Mouse (Mus musculus) c-Kit-positive CD71-positive TER-119-positive erythroid progenitor cells, embryonic 14.5 days (primary cell): ENCODE data around the gene Nhlrc3.

Experiments used
- DNase-seq: peaks from one replicate; pipeline ENCODE4 v3.0.0-alpha.2; 2013; ENCODE audit warnings: low spot score

Nhlrc3 gene

GRCm38 (mm10) chr3:53463046-53463764, at the start of gene Nhlrc3, which contains the start of gene Proser1:
TSS of gene Nhlrc3 (minus strand) at chr3:53463332.
TSS of gene Proser1 (plus strand) at chr3:53463666.
- peak; percentile 85 for DNase-seq

- no peak for DNase-seq
Observed at GRCm38 (mm10) chr3:53502428-53502827, 39.3 kb upstream of the Nhlrc3 start.

- no peak for DNase-seq
Observed at GRCm38 (mm10) chr3:53498351-53498905, 35.3 kb upstream of the Nhlrc3 start.

- DNase-seq: no peak
Observed at GRCm38 (mm10) chr3:53488353-53488752, 25.2 kb upstream of the Nhlrc3 start, which contains the start of gene Stoml3. TSS of gene Stoml3 (plus strand) at chr3:53488653.

- DNase-seq: no peak
Observed at GRCm38 (mm10) chr3:53486996-53487576, 24.0 kb upstream of the Nhlrc3 start.

- no peak for DNase-seq
Observed at GRCm38 (mm10) chr3:53486561-53486960, 23.4 kb upstream of the Nhlrc3 start.

GRCm38 (mm10) chr3:53483414-53484059, 20.4 kb upstream of the Nhlrc3 start:
- DNase-seq: no peak

GRCm38 (mm10) chr3:53478419-53479046, 15.4 kb upstream of the Nhlrc3 start:
- DNase-seq: no peak

- DNase-seq: no peak
Observed at GRCm38 (mm10) chr3:53477468-53477867, 14.3 kb upstream of the Nhlrc3 start.

- DNase-seq: peak; percentile 5
Observed at GRCm38 (mm10) chr3:53475889-53476288, 12.8 kb upstream of the Nhlrc3 start.

GRCm38 (mm10) chr3:53474179-53474578, 11.0 kb upstream of the Nhlrc3 start:
- DNase-seq: no peak

GRCm38 (mm10) chr3:53472061-53472460, 8.9 kb upstream of the Nhlrc3 start:
- DNase-seq: no peak

GRCm38 (mm10) chr3:53469650-53470049, 6.5 kb upstream of the Nhlrc3 start:
- DNase-seq: no peak

- DNase-seq: no peak
Observed at GRCm38 (mm10) chr3:53467356-53467755, 4.2 kb upstream of the Nhlrc3 start.

GRCm38 (mm10) chr3:53466481-53466880, 3.3 kb upstream of the Nhlrc3 start:
- no peak for DNase-seq

- DNase-seq: peak; percentile 13
Observed at GRCm38 (mm10) chr3:53465330-53465729, 2.2 kb upstream of the Nhlrc3 start.

GRCm38 (mm10) chr3:53464146-53464698, 1.1 kb upstream of the Nhlrc3 start:
- DNase-seq: peak; percentile 45

GRCm38 (mm10) chr3:53463765-53464114, 608 bp upstream of the Nhlrc3 start:
- DNase-seq: no peak

GRCm38 (mm10) chr3:53462701-53463045, 459 bp downstream of the Nhlrc3 start:
- peak; percentile 34 for DNase-seq

- no peak for DNase-seq
Observed at GRCm38 (mm10) chr3:53460106-53460505, 3.0 kb downstream of the Nhlrc3 start.

- no peak for DNase-seq
Observed at GRCm38 (mm10) chr3:53457750-53458149, 5.4 kb downstream of the Nhlrc3 start.

GRCm38 (mm10) chr3:53454984-53455383, 8.1 kb downstream of the Nhlrc3 start:
- DNase-seq: no peak
